Comparison of ENCODE assay signal across 11 mouse cellular contexts in the genomic region with DNA sequence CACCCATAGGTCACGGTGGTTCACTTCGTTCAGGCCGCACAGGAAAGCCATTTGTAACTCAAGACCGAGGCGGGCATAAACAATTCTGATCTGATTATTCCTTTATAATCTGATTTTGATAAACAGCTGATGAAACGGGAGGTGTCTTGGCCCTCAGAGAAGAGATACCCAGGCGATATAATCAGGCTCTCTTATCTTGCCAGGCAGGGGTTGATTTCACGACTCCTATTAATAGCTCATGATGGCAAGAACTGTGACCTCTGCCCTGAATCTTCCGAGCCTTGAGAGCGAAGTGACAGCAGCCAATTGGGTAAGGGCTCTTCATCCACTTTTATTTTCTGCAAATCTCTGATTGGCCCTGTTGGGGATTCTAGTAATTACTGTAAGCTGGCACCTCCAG. TPM values are rescaled to one million over a fixed set of nuclear protein-coding genes. Genes with fewer than 3 reads are reported as not detected.
DNase-seq lines count a peak whose midpoint lies in the region; ATAC-seq lines count a peak whose summit lies in the region.
"Had no signal": no experiment of that assay in that cellular context is flagged by ENCODE, and none has a peak within 500 bp of the region (broad histone marks: within the 10 kb centered on the region; RNA-seq: fewer than 3 reads in every experiment).

No protein-coding gene starts in this region.

- H3K4me2 ChIP-seq in kidney, embryonic 15.5 days: no peak overlapping the region
- H3K4me2 ChIP-seq in intestine, embryonic 16.5 days (ENCODE audit: low read depth, low read length): no peak overlapping the region
- H3K4me2 ChIP-seq: midbrain, embryonic 13.5 days; neural tube, embryonic 12.5 days had no signal

- H3K27me3 ChIP-seq in kidney, embryonic 15.5 days: no peaks in the 10 kb centered on the region
- no peaks in the 10 kb centered on the region for H3K27me3 ChIP-seq in intestine, embryonic 16.5 days (replicated peaks; ENCODE audit: control insufficient read depth, insufficient read depth, low read length)
- H3K27me3 ChIP-seq: midbrain, embryonic 13.5 days; neural tube, embryonic 12.5 days had no signal

- no peak for ATAC-seq in kidney, embryonic 15.5 days (replicated peaks; ENCODE audit: low FRiP score)
- ATAC-seq in intestine, embryonic 16.5 days: peak; percentile 75
- no peak for ATAC-seq in erythroid progenitor cell, adult 5-6 weeks (replicated peaks; ENCODE audit: low FRiP score, poor library complexity, severe bottlenecking)
- ATAC-seq in frontal cortex, adult (ENCODE audit: low TSS enrichment): no peak
- ATAC-seq: midbrain, embryonic 13.5 days had no signal

- H3K4me1 ChIP-seq in kidney, embryonic 15.5 days: peaks cover 15% of the 10 kb centered on the region; the same call in 1 of the 2 replicates
- H3K4me1 ChIP-seq in intestine, embryonic 16.5 days (ENCODE audit: control insufficient read depth, insufficient read depth, low read length): 0 out of 2 replicates have a peak, but pooled peaks cover 4% of the 10 kb centered on the region
- H3K4me1 ChIP-seq: neural tube, embryonic 12.5 days had no signal

- no peaks in the 10 kb centered on the region for H3K9me3 ChIP-seq in kidney, embryonic 15.5 days (replicated peaks)
- H3K9me3 ChIP-seq in intestine, embryonic 16.5 days (ENCODE audit: control insufficient read depth, low read length): peaks cover 5% of the 10 kb centered on the region; the same call in 1 of the 2 replicates
- H3K9me3 ChIP-seq: midbrain, embryonic 13.5 days; neural tube, embryonic 12.5 days had no signal

- no peak for DNase-seq in kidney, postnatal 25 days
- DNase-seq in 416B (ENCODE audit: low read depth) (peak; percentile 46), MN1 (ENCODE audit: low spot score) (peak; percentile 22)
- no peak for DNase-seq in kidney, adult 18-20 months
- DNase-seq: kidney, adult 2 months had no signal

- H3K4me3 ChIP-seq in kidney, embryonic 15.5 days (replicated peaks): no peak overlapping the region
- H3K4me3 ChIP-seq in intestine, embryonic 16.5 days (ENCODE audit: low read length): no peak overlapping the region
- H3K4me3 ChIP-seq: midbrain, embryonic 13.5 days; neural tube, embryonic 12.5 days had no signal

- WGBS in kidney, embryonic 15.5 days: 45% methylated on average over 10 of the region's 10 CpGs
- WGBS in intestine, embryonic 16.5 days: 37% methylated on average over 10 of the region's 10 CpGs

- H3K36me3 ChIP-seq in kidney, embryonic 15.5 days: no peaks in the 10 kb centered on the region
- H3K36me3 ChIP-seq in intestine, embryonic 16.5 days (ENCODE audit: control insufficient read depth, insufficient read depth, low read length): no peaks in the 10 kb centered on the region
- H3K36me3 ChIP-seq: midbrain, embryonic 13.5 days; neural tube, embryonic 12.5 days had no signal

- H3K9ac ChIP-seq in kidney, embryonic 15.5 days: no peak overlapping the region
- H3K9ac ChIP-seq in intestine, embryonic 16.5 days (ENCODE audit: low read depth, low read length): no peak overlapping the region
- H3K9ac ChIP-seq: midbrain, embryonic 13.5 days; neural tube, embryonic 12.5 days had no signal

- 0 out of 2 replicates have a peak overlapping the region, but pooled peaks have one; percentile 70 for H3K27ac ChIP-seq in kidney, embryonic 15.5 days
- H3K27ac ChIP-seq in intestine, embryonic 16.5 days (ENCODE audit: low read length): no peak overlapping the region
- H3K27ac ChIP-seq: midbrain, embryonic 13.5 days; neural tube, embryonic 12.5 days had no signal

RNA-seq across cellular contexts. Expression of gene Sspn, which starts 37.4 kb away (rescaled TPM):
- polyA plus RNA-seq in kidney, embryonic 15.5 days (2015; fragmentation: Nextera tagmentation; extraction: Ambion mirVana): 10.2 and 11.8 TPM in 2 replicates
- 6.1 and 6.6 TPM in 2 replicates for polyA plus RNA-seq in intestine, embryonic 16.5 days (2015; fragmentation: Nextera tagmentation; extraction: Ambion mirVana)
- not detected in 2 replicates for total RNA-seq in erythroid progenitor cell, adult 5-6 weeks (2015; ENCODE audit: low replicate concordance)
- total RNA-seq in erythroid progenitor cell, adult 5-6 weeks (2017; ENCODE audit: low replicate concordance): 1.5 TPM in 1 of 2 replicates, not detected in the other

Comparison
In these comparisons a context has a peak if more than half of its experiments do, and no peak if none do; other contexts are left out.
1. DNase-seq: peak in 416B (single experiment) and MN1 (single experiment); none in kidney, postnatal 25 days (0 of 2) and kidney, adult 18-20 months (single experiment).